Mouse (Mus musculus): Measurements from ENCODE around the gene 0610030E20Rik.

0610030E20Rik gene

DNA sequence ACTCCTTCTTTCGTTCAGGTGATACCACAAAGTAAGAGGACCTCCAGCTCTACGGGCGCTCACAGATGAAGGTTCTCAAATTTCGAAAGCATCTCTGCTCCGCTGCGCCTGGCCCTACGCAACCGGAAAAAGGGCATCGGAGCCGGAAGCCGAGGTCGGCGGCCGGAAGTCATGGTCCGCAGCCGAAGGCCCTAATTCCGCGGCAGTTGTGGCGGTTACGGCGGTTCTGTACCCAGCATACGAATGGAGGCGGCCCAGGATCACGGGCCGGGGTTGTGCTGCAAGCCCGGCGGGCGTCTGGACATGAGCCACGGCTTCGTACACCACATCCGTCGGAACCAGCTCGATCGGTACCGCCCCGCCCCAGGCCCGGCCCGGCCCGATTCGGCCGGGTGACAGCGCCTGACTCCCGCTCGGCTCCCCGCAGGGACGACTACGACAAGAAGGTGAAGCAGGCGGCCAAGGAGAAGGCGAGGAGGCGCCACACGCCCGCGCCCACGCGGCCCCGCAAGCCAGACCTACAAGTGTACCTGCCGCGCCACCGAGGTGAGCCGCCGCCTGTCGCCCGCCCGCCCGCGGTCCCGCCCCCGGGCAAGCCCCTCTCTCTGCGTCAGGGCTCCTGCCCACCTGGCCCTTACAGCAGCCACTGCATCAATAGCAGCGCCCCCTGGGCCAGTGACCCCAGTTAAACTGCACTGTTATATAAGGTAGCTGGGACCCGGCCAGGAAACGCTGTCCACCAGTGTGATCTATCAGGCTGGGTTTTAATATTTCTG lies at the start of gene 0610030E20Rik:
0610030E20Rik (plus strand) TSS at position 152 of the 776 bp plus-strand sequence.
- peak; percentile 75 for DNase-seq (ENCODE audit: extremely low spot score)

DNA sequence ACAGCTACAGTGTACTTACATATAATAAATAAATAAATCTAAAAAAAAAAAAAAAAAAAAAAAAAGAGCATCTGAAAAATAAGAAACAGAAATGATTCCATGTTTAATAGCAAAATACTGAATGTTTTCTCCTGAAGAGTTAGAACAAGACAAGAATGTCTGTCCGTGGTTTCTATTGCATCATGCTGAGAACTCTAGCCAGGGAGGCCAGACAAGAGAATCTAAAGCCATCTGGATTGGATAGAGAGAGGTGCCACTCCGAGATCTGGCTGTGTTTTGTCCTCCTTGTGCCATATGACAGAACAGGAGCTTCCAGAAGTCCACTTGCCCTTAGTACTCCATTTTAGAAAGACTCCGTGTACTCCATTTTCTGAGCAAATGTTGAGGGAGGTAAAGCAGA lies 49.3 kb upstream of the 0610030E20Rik start:
- no peak for DNase-seq (ENCODE audit: extremely low spot score)

DNA sequence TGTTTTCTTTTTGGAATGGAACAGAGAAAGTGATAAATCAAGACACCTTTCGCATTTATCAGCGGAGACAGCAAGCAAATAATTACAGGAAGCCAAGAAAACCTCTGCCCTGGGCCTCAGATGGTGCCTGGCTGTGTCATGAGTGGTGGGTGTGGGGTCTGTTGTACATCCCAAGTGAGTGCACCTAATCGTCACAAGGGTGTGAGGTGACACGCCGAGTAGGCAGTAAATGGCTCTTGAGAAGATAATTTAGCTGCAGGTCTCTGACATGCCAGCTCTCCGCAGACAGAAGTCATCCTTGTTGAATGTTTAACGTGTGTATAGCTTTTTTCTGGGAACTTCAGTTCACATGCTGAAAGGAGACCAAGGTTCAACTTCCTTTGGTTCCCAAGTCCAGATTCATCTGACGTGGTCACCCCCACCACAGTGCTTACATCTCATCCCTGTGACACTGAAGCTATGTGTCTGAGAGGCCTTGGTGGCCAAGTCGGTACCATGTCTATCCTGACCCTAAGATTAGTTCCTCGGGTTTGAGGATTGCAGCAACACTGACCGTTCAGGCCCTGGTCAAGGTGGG lies 44.7 kb upstream of the 0610030E20Rik start:
- no peak for DNase-seq (ENCODE audit: extremely low spot score)

DNA sequence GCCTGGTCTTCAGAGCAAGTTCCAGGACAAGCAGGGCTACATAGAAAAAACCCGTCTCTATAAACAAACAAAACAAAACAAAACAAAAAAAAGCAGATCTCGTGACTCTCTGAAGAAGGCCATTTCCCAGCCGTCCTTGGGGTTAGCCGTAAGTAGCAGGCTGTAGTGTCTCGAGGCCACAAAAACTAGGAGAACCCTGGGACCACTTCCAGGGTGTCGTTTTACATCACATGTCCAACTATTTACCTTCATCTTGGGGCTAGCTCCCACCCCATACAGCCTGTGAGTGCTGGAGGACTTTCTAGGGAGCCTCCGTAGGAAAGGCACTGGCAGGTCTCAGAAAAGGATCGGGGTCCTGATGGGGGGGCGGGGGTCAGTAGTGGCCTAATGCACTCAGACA lies 43.6 kb upstream of the 0610030E20Rik start:
- DNase-seq (ENCODE audit: extremely low spot score): no peak

DNA sequence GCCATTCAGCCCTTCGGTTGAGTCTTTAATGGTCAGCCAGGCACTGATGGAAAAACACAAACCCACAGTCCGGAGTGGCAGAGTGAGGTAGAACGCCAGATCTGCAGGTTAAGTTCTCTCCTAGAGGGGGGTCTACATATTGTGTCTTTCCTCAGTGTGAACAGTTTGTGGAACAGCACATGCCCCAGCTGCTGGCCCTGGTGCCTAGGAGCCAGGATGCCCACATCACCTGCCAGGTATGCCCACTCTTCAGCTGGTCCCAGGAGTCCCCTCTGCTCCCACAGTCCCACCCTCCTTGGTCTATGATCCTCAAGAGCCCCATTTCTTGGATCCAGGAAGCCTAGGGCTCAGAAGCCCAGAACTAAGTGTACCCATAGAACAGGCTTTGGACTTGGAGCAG lies 34.9 kb upstream of the 0610030E20Rik start:
- no peak for DNase-seq (ENCODE audit: extremely low spot score)

DNA sequence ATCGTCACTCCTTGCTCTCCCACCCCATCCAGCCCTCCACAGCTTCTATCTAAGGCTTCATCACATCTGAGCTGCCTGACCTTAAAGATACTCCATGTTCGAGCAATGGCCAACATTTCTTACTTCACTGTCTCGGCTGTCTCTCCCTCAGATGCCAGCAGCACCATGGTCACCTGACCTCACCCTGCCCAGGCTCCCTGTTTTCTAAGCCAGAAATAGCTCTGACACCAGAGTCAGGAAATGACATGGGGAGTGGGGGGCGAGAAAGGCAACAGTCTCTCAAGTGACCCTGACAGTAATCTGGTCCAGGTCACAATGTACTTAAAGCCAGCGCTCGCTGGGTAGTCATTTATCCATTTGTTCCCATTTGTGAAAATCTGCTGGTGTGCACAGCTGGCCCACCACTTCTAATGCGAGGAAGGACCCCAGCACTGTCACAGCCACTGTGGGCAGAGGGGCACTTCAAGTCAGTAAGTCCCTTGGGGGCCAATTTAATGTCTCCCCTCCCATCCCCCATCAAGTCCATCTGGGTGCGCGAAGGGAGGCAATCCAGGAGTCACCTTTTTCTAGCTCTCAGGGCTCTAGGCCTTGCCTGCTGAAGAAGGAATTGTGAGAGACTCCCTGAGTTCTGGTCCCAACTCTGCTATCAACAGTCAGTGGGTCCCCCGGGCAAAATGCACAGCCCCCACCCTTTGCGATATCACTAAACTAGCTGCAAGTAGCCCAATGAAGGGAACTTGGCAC lies 33.8 kb upstream of the 0610030E20Rik start:
- no peak for DNase-seq (ENCODE audit: extremely low spot score)

DNA sequence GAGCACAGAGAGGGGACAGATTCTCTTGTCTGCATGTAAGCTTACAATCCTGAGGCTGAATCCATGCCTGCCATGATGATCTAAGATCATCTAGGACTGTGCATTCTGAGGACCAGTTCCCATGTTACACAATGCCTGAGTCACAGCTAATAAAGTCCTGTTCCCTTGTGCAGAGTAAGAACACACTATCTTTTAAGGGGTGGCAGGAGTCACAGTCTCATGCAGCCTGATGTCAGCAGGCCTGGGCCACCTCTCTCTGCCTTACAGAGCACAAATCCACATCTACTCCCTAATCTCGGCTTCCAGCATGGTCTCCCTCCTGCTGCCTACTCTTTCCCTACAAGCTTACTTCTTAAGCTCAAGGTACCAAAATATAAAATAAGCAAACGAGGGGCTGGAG lies 31.7 kb upstream of the 0610030E20Rik start:
- DNase-seq (ENCODE audit: extremely low spot score): no peak

DNA sequence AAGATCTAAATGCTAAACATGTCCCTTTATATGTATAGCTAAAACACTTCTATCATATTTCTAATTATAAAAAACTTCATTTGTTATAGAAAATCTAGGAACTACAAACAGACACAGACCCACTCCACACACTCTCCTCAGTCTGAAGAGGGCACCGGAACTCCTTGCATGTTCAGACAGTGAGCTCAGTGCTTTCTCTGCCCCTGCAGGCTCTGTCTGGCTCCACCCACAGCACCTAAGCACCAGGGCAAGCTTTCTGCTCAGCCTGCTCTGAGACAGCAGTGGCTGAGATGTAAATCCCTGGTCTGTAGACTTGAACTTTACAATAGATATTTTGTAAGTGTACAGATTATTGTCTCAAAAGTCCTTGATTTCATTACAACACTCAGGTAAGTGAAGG lies 31.1 kb upstream of the 0610030E20Rik start:
- no peak for DNase-seq (ENCODE audit: extremely low spot score)

DNA sequence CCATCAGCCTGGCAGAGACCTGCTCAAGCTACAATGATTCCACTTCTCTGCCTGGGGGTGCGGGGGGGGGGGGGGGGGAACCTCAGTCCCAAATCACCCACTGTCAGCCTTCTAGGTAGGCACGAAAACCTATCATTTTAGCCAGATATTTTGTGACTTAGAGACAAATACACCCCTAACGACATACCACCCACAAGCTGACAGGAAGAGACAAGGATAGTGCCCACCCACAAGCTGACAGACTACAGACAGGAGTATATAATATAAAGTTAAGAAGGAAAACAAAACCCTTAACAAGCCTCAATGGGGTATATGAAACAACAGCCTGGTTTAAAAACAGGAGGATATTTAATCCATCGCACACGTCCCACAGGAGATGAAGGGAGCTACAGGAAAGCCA lies 28.7 kb upstream of the 0610030E20Rik start:
- DNase-seq (ENCODE audit: extremely low spot score): no peak

DNA sequence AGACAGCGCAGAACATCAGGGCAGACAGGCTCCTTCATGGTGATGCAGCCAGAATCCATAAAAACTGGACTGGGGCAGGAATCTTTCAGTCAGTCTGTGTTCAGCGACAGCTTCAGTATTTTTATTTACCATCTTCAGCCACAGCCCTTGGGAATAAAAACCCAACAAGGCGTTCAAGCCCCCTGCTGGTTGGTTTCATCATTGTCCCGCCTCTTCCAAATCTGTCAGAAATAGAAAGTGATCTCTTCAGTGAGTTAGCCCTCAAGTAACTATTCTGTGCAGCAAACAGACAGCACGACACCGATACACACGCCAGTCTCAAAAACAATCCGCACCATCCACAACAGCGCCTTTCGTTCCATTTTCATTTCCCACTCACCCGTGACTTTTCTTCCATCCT lies 28.1 kb upstream of the 0610030E20Rik start:
- DNase-seq (ENCODE audit: extremely low spot score): peak; percentile 29

DNA sequence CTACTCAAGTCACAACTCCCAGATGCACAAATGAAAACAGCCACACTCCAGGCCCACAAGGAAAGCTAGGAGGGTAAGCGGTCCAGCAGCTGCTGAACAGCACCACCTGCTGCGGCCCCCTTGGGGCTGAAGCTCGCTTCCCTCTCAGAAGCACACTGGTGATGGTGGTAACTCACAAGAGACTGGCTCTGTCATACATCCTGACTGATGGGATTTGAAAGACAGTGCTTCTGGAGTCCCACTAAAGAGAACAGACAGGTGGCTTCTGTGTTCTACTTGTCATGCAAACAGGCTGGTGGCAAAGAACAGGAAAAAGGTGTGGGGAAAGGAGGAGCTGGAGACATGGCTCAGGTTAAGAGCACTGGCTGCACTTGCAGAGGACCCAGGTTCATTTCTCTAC lies 24.2 kb upstream of the 0610030E20Rik start:
- DNase-seq (ENCODE audit: extremely low spot score): no peak

DNA sequence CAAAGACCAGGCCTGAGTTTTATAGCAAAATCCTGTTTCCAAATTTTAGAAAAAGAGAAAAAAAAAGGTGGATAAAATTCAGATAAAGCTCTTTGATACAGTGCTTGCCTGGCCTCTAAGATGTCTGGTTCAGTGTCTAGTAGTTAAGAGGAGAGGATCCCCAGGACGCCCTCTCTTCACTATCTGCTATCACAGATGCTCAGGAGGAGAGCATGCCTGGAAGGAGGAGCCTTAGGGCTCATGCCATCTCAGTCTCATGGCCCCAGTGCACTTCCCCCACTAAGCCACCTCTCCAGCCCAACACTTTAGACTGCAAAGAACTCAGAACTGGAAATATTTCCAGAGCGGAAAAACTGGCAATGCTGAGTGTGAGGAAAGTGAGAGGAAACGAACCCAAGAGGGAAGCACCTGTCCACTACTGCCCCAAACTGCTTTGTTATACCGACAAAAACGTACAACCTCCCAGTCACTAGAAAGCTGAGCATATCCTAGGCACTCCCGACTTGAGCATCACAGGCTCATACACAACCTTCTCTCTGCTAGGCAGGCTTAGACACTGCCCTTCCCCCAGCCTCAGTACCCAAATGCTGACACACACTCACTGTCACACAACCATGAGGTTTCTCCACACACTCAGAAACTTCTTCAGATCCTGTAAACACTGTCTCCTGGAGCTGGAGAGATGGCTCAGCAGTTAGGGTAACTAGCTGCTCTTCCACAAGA lies 23.2 kb upstream of the 0610030E20Rik start:
- DNase-seq (ENCODE audit: extremely low spot score): no peak

DNA sequence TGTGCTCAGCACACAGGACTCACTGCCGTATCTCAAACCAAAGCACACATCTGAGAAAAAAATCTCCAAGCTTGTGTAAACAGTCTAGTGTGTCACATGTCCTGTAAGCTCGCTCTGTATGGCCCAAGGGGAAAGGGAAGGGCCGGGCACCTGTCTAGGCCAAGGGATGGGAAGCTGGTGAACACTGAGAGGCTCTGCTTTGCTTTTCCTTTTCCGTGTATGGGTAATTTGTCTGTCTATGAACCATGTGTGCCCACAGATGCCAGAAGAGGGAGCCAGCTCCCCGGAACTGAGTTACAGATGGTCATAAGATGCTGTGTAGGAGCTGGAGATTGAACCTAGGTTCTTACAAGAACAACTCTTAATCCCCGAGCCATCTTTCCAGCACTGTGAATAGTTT lies 20.8 kb upstream of the 0610030E20Rik start:
- DNase-seq (ENCODE audit: extremely low spot score): no peak

DNA sequence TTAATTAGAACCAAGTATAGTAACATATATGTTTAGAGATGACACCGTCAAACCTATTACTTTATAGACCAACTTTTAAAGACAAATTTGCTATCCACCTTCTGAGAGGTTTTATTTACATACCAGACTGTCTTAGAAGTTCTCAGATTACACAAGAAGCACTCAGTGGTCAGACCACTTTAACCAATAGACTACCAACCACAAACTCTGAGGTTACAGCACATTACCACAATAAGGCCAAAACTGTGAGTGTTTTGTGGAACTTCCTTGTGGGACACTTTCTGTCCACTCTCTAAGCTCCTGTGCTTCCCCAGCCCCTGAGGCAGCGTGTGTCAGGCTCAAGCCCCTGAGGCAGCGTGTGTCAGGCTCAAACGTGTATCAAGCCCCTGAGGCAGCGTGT lies 18.1 kb upstream of the 0610030E20Rik start:
- DNase-seq (ENCODE audit: extremely low spot score): no peak

DNA sequence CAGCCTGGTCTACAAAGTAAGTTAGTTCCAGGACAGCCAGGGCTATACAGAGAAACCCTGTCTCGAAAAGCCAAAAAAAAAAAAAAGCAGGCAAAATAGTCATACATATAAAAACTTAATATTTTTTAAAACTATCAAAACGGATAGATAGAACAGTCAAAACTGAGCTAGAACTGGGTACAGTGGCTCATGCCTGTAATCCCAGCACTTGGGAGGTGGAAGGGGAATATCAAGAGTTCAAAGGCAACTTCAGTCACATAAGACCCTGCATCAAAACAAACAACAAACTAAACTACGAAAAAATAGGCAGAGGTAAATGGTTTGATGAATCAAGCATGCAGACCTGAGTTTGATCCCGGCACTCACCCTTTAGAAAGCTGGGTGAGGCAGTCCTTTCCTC lies 17.0 kb upstream of the 0610030E20Rik start:
- DNase-seq (ENCODE audit: extremely low spot score): no peak

DNA sequence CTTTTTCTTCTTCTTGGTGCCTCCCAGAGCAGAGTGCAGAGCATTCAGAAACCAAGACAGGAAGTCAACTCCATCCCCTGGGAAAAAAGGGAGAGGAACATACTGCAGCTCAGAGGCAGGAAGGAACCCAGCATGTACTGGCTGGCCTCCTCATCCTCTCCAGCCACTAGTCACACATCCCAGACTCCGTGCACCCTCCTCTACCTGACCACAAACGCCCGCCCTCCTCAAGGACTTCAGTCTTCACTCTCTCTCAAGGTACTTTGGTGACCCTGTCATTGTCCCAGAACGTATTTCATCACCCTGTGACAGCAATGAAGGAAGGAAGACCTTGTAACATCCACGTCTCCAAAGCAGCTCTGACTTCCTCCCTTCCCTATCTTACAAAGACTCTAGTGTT lies 14.0 kb upstream of the 0610030E20Rik start:
- no peak for DNase-seq (ENCODE audit: extremely low spot score)

DNA sequence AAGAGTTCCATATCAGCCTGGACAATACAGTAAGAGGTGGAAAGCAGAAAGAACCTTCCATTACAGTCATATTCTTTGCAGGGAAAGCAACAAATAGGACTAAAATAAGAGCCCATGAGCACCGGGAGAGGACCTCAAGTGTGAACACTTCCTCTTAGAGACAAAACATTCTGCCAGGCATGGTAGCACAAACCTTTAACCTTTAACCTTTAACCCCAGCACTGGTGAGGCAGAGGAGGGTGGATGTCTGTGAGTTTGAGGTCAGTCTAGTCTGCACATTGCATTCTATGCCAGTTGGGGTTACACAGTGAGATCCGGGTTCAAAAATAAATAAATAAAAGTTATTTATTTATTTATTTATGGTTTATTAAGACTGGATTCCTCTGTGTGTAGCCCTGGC lies 6.6 kb upstream of the 0610030E20Rik start:
- DNase-seq (ENCODE audit: extremely low spot score): no peak

DNA sequence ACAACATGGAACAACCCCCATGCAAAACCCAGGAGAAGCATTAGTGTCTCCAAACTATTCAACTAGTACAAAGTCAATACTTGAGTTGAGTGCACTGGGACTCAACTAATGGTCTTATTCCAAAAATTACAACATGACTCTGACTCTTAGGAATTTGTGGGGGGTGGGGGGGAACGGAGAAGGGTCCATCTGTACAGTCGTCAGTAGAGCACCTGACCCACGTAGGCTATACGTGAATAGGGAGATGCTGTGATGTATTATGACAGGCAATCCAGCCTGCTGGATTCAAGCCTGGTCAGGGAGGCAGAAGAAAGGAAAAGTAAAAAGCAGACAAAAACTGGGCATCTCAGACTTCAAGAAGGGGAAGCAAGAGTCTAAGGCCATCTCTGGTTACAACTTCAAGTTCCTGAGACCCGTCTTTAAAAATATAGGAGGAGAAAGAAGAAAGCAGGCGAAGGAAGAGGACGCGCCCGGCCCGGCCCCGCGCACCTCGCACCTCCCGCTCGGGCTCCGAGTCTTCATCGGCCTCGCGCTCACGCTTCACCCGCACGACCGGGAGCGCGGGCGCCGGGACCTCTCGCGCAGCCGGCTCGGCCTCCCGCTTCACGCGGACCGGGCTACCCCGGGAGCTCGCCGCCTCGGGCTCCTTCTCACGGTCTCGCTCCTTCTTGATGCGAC lies 2.6 kb upstream of the 0610030E20Rik start:
- DNase-seq (ENCODE audit: extremely low spot score): no peak

DNA sequence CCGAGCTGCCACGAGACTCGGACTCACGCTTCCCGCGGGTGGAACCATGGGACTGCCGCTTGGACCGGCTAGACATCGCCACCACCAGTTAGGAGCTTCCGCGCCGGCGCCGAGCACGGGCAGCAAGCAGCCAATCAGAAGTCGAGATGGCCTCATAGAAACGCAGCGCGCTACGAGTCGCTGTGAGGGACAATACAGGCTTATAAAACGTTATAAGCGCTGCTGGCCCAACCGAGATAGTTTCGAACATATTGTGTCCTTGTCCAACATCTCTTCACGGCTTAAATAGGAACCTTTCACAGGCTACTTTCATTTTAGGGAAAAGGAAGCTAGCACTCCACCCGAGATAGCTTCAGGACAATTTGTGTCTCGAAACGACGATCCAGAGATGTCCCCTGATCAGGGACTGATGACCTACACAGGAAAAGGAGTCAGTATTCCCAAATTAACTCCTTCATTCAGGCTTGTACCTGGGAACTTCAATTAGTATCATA lies 2.0 kb upstream of the 0610030E20Rik start, which contains the start of gene Usp39:
Usp39 (minus strand) TSS at position 111 of the 494 bp plus-strand sequence.
- DNase-seq (ENCODE audit: extremely low spot score): peak; percentile 87

DNA sequence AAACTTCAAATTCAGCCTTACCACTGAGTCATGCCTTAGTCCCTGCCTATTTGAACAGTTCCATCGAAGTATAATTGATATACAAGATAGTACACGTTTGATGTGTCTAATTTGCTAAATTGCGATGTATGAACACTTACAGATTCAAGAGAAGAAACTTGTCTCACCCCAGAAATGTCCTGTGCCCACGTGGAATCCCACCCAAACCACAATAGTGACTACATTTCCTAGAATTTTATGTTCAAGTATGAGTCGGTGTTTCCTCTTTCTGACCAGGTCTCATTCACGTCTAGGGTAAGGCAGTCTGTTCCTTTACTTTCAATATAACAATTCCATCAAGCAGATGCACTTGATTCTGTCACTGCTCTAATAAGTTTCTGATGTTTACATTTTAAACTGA lies 1.5 kb upstream of the 0610030E20Rik start:
- no peak for DNase-seq (ENCODE audit: extremely low spot score)

DNA sequence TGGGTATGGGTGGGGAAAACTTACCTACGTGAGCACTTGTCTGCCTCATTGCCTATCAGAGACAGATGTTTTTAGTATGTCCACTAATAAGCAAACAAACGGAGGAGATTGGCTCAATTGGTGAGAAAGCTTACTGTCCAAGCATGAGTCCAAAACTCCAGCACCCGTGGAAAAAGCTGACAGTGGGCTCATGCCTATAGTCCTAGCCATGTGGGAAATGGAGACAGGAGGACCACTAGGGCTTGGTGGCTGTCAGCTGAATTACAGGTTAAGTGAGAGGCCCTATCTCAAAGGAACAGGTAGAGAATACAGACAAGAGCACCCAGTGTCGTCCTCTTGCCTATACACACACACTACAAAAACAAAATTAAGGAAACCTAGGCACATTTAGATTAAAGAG lies 856 bp upstream of the 0610030E20Rik start:
- DNase-seq (ENCODE audit: extremely low spot score): no peak

Data from embryo, embryonic 9.5 days (tissue).